Mouse (Mus musculus) bone marrow, adult 2 months (tissue): ENCODE results near the gene Zfp865.

ENCODE experiments used
- CTCF ChIP-seq: fragments of 200-500 bp; IDR thresholded peaks from 2 replicates; pipeline ENCODE4 v1.5.1; 2011; ENCODE audit warnings: low read length, control low read depth; ENCODE audit not compliant: control insufficient read depth, insufficient read depth
- POLR2A ChIP-seq: fragments of 200-500 bp; IDR thresholded peaks from 2 replicates; pipeline ENCODE4 v1.6.1; 2011; ENCODE audit warnings: low read depth, mild to moderate bottlenecking, control low read depth, low read length, borderline replicate concordance; ENCODE audit not compliant: control insufficient read depth

DNA sequence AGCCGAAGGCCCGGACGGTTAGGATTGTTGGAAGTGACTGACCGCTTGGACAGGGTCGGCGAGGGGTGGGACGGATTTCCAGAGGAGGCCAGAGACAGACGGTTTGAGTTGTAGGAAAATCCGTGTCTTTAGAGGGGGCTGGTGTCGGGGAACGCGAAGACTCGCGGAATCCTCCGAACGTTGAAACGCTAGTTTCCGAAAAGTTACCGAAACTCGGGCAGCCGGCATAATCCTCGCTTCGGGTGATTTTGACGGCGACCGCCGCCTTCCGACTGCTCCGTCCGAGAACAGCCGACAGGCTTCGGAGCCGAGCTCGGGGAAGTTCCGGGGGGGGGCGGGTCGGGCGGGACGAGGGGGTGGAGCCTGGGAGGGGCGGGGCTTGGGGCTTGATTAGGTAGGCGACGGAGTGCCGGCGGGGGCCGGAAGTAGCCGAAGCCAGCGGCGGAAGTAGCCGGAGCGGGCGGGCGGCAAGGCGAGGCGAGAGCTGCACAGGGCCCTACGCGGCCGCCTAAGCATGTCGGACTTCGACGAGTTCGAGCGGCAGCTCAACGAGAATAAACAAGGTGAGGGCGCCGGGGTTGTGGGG, 41.7 kb downstream of the Zfp865 start, which contains the start of gene U2af2:
- TF ChIP-seq CTCF = no peak
- peak; percentile 72; the same call in 1 of the 2 replicates for TF ChIP-seq POLR2A
